Mouse (Mus musculus) heart, embryonic 16.5 days (tissue): ENCODE data around the gene C5ar1. TPM values are rescaled to one million over a fixed set of nuclear protein-coding genes. Genes with fewer than 3 reads are reported as not detected.

Experiments used
- ATAC-seq: fragments of 200-750 bp; cut with Nextera tagmentation; replicated peaks from 2 replicates; pipeline ENCODE4 v1.8.0; 2017; ENCODE audit warnings: moderate number of reproducible peaks; ENCODE audit not compliant: insufficient read depth, low FRiP score; ENCODE audit errors: extremely low read depth
- H3K27ac ChIP-seq: fragments of 300-500 bp; sonication (generic); 2 replicates; pipeline ENCODE4 v1.5.1; 2014; ENCODE audit warnings: mild to moderate bottlenecking, low read length, control low read depth, moderate library complexity
- H3K27me3 ChIP-seq: fragments of 300-500 bp; sonication (generic); 2 replicates; pipeline ENCODE4 v1.6.1; 2014; ENCODE audit warnings: low read length, mixed read lengths; ENCODE audit not compliant: control insufficient read depth, insufficient read depth
- H3K36me3 ChIP-seq: fragments of 300-500 bp; sonication (generic); 2 replicates; pipeline ENCODE4 v1.6.1; 2014; ENCODE audit not compliant: control insufficient read depth, insufficient read depth
- H3K4me1 ChIP-seq: fragments of 300-500 bp; sonication (generic); 2 replicates; pipeline ENCODE4 v1.6.1; 2014; ENCODE audit warnings: low read length, mixed read lengths; ENCODE audit not compliant: control insufficient read depth, insufficient read depth
- H3K4me2 ChIP-seq: fragments of 300-500 bp; sonication (generic); 2 replicates; pipeline ENCODE4 v1.6.1; 2014; ENCODE audit warnings: low read depth, mild to moderate bottlenecking, control low read depth, low read length
- H3K4me3 ChIP-seq: fragments of 300-500 bp; sonication (generic); 2 replicates; pipeline ENCODE4 v1.5.1; 2014; ENCODE audit warnings: mild to moderate bottlenecking, control low read depth, low read length
- H3K9ac ChIP-seq: fragments of 300-500 bp; sonication (generic); 2 replicates; pipeline ENCODE4 v1.6.1; 2014; ENCODE audit warnings: low read length, control low read depth
- H3K9me3 ChIP-seq: fragments of 300-500 bp; sonication (generic); replicated peaks from 2 replicates; pipeline ENCODE4 v1.6.1; 2016; ENCODE audit warnings: low read length; ENCODE audit not compliant: control insufficient read depth
- WGBS: fragments of 180-500 bp; shearing (Covaris S2); extraction: QIAGEN DNeasy Blood & Tissue Kit; methylation state at CpG from one replicate; pipeline ENCODE4 v1.1.7; 2014; 5-methylcytosine and 5-hydroxymethylcytosine counted together
- polyA plus RNA-seq: library from polyadenylated mRNA; unstranded; fragments of >200 nt; fragmentation: Nextera tagmentation; extraction: Ambion mirVana; gene quantifications from 2 replicates; pipeline ENCODE4 v1.2.1, GENCODE M21; 2015

Gene C5ar1
- polyA plus RNA-seq, 1 experiment from 2014 or later = 3.2 TPM

- H3K9ac ChIP-seq = no peak overlapping the region
- WGBS = 80% methylated on average over 15 of the region's 15 CpGs
- no peaks in the 10 kb centered on the region for H3K4me1 ChIP-seq
- ATAC-seq = no peak
- H3K27me3 ChIP-seq = no peaks in the 10 kb centered on the region
- H3K27ac ChIP-seq = no peak overlapping the region
- no peaks in the 10 kb centered on the region for H3K9me3 ChIP-seq
- no peak overlapping the region for H3K4me3 ChIP-seq
- H3K36me3 ChIP-seq = peaks cover 21% of the 10 kb centered on the region
- no peak overlapping the region for H3K4me2 ChIP-seq
Measured at GRCm38 (mm10) chr7:16202756-16203504, 56.4 kb downstream of the C5ar1 start.

- H3K36me3 ChIP-seq = peaks cover 21% of the 10 kb centered on the region
- ATAC-seq = no peak
- H3K9me3 ChIP-seq = no peaks in the 10 kb centered on the region
- no peaks in the 10 kb centered on the region for H3K27me3 ChIP-seq
- 0 out of 2 replicates have a peak overlapping the region, but pooled peaks have one; percentile 37 for H3K27ac ChIP-seq
- 73% methylated on average over 6 of the region's 6 CpGs for WGBS
- H3K4me2 ChIP-seq = no peak overlapping the region
- H3K9ac ChIP-seq = no peak overlapping the region
- H3K4me1 ChIP-seq = no peaks in the 10 kb centered on the region
- H3K4me3 ChIP-seq = no peak overlapping the region
Measured at GRCm38 (mm10) chr7:16201136-16201535, 58.2 kb downstream of the C5ar1 start.

GRCm38 (mm10) chr7:16198540-16198939 is 60.8 kb downstream of the C5ar1 start:
- no peaks in the 10 kb centered on the region for H3K27me3 ChIP-seq
- H3K9ac ChIP-seq = no peak overlapping the region
- no peaks in the 10 kb centered on the region for H3K4me1 ChIP-seq
- H3K4me2 ChIP-seq = no peak overlapping the region
- no peak overlapping the region; the same call in 1 of the 2 replicates for H3K27ac ChIP-seq
- H3K9me3 ChIP-seq = no peaks in the 10 kb centered on the region
- WGBS = 80% methylated on average over 11 of the region's 11 CpGs
- no peak for ATAC-seq
- H3K4me3 ChIP-seq = no peak overlapping the region
- H3K36me3 ChIP-seq = peaks cover 18% of the 10 kb centered on the region

- Histone ChIP-seq H3K9ac (no peak overlapping the region), H3K4me2 (no peak overlapping the region), H3K27me3 (no peaks in the 10 kb centered on the region), H3K27ac (peak overlapping the region; percentile 30; the same call in 1 of the 2 replicates), H3K4me1 (no peaks in the 10 kb centered on the region), H3K9me3 (no peaks in the 10 kb centered on the region), H3K36me3 (peaks cover 15% of the 10 kb centered on the region), H3K4me3 (no peak overlapping the region)
- peak; percentile 10; the same call in 1 of the 2 replicates for ATAC-seq
- WGBS = 64% methylated on average over 5 of the region's 5 CpGs
Measured at GRCm38 (mm10) chr7:16197166-16197565, 62.2 kb downstream of the C5ar1 start.

Other genes with a start within 250 kb of the C5ar1 start
- 4.7 and 4.8 TPM in 2 replicates for gene Bicra, start 211.6 kb downstream of the C5ar1 start, polyA plus RNA-seq
- 0.05 TPM in 1 of 2 replicates, not detected in the other for gene Zfp541, start 197.7 kb downstream of the C5ar1 start, polyA plus RNA-seq
- 166 and 168 TPM in 2 replicates for gene Napa, start 161.1 kb downstream of the C5ar1 start, polyA plus RNA-seq
- 32.5 and 36.1 TPM in 2 replicates for gene Kptn, start 139.6 kb downstream of the C5ar1 start, polyA plus RNA-seq
- gene Slc8a2, start 129.7 kb downstream of the C5ar1 start, polyA plus RNA-seq = 0.15 and 0.20 TPM in 2 replicates
- gene Meis3, start 84.5 kb downstream of the C5ar1 start, polyA plus RNA-seq = 14.5 and 15.4 TPM in 2 replicates
- gene Dhx34, start 37.5 kb downstream of the C5ar1 start, polyA plus RNA-seq = 10.8 and 11.2 TPM in 2 replicates
- 0.76 and 0.88 TPM in 2 replicates for gene C5ar2, start 15.4 kb downstream of the C5ar1 start, polyA plus RNA-seq
- 6.9 and 9.0 TPM in 2 replicates for gene Inafm1, start 14.1 kb upstream of the C5ar1 start, polyA plus RNA-seq
- 12.0 and 15.2 TPM in 2 replicates for gene Ccdc9, start 27.3 kb upstream of the C5ar1 start, polyA plus RNA-seq
- 5.7 and 6.8 TPM in 2 replicates for gene Bbc3, start 48.9 kb upstream of the C5ar1 start, polyA plus RNA-seq
- gene Sae1, start 128.3 kb upstream of the C5ar1 start, polyA plus RNA-seq = 211 and 235 TPM in 2 replicates
- gene Zc3h4, start 141.4 kb upstream of the C5ar1 start, polyA plus RNA-seq = 8.5 and 9.0 TPM in 2 replicates
- gene Tmem160, start 193.2 kb upstream of the C5ar1 start, polyA plus RNA-seq = 81.6 and 82.1 TPM in 2 replicates
- 0.49 and 0.59 TPM in 2 replicates for gene Npas1, start 218.2 kb upstream of the C5ar1 start, polyA plus RNA-seq